Mouse (Mus musculus) megakaryocyte-erythroid progenitor cell, adult 5 weeks (primary cell): ENCODE measurements around the gene Apeh. TPM values are rescaled to one million over a fixed set of nuclear protein-coding genes. Genes with fewer than 3 reads are reported as not detected.

Experiments
- polyA plus RNA-seq: library from polyadenylated mRNA; stranded (reverse); fragments of >175 nt; gene quantifications from 2 replicates; pipeline ENCODE4 v1.2.3, GENCODE M21; 2012

The Apeh gene
- polyA plus RNA-seq: 48.2 and 48.5 TPM in 2 replicates

GRCm38 (mm10) chr9:108094184-108094941, at the start of gene Apeh:
Gene Apeh (minus strand): TSS chr9:108094606.

GRCm38 (mm10) chr9:108082988-108083431, 11.4 kb downstream of the Apeh start, which contains the start of gene Rnf123:
Gene Rnf123 (minus strand): TSS chr9:108083346.

GRCm38 (mm10) chr9:108080168-108080567, 14.2 kb downstream of the Apeh start, which contains the start of gene Mst1:
Gene Mst1 (plus strand): TSS chr9:108080436.

GRCm38 (mm10) chr9:108052885-108053664, 41.3 kb downstream of the Apeh start, which contains the start of gene Amigo3:
Gene Amigo3 (plus strand): TSS chr9:108053159.

DNA sequence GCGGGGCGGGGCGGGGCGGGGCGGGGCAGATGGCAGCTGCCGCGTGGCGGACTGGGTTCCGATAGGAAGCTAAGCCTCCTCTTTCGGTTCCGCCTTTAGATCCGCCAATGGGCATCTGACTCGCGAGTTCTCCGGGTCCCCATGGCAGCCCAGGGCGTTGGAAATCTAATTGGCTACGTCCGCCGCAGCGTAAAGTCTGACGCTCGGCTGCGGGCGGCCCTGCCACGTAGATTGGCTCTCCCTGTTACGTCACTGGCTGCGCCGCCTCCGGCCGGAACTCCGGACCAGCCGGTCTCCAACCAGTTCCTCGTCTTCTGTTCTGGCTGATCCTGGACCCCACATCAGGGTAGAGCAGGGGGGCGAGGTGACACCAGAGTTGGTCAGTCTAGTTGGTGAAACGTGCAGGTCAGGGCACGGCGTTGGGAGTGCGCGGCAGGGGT, 45.4 kb downstream of the Apeh start, which contains the start of gene Gmppb:
TSS of gene Gmppb (plus strand) at position 227 of the 440 bp plus-strand sequence.

Other genes starting within 250 kb of the Apeh start
- gene Rbm6, start 221.4 kb downstream of the Apeh start, polyA plus RNA-seq: 21.8 and 30.9 TPM in 2 replicates
- gene Mon1a, start 206.5 kb downstream of the Apeh start, polyA plus RNA-seq: 22.6 and 23.1 TPM in 2 replicates
- gene Mst1r, start 187.7 kb downstream of the Apeh start, polyA plus RNA-seq: 0.18 and 0.50 TPM in 2 replicates
- gene Actl11, start 166.1 kb downstream of the Apeh start, polyA plus RNA-seq: not detected in 2 replicates
- gene Camkv, start 158.9 kb downstream of the Apeh start, polyA plus RNA-seq: 0.26 and 0.68 TPM in 2 replicates
- 2.5 and 4.6 TPM in 2 replicates for gene Traip, start 144.5 kb downstream of the Apeh start, polyA plus RNA-seq
- 30.7 and 41.6 TPM in 2 replicates for gene Uba7, start 119.1 kb downstream of the Apeh start, polyA plus RNA-seq
- gene Gm20661, start 111.5 kb downstream of the Apeh start, polyA plus RNA-seq: 0.25 and 0.33 TPM in 2 replicates
- gene Inka1, start 108.7 kb downstream of the Apeh start, polyA plus RNA-seq: 69.0 and 83.7 TPM in 2 replicates
- gene Cdhr4, start 102.1 kb downstream of the Apeh start, polyA plus RNA-seq: 0.28 and 1.4 TPM in 2 replicates
- 0.04 and 0.06 TPM in 2 replicates for gene Gm20662, start 98.3 kb downstream of the Apeh start, polyA plus RNA-seq
- 55.9 and 63.3 TPM in 2 replicates for gene Ip6k1, start 92.1 kb downstream of the Apeh start, polyA plus RNA-seq
- gene Gmppb, start 45.4 kb downstream of the Apeh start, polyA plus RNA-seq: 14.6 and 19.6 TPM in 2 replicates
- gene Amigo3, start 41.4 kb downstream of the Apeh start, polyA plus RNA-seq: 2.5 TPM in 2 replicates
- 0.28 TPM in 1 of 2 replicates, not detected in the other for gene Mst1, start 14.2 kb downstream of the Apeh start, polyA plus RNA-seq
- gene Rnf123, start 11.3 kb downstream of the Apeh start, polyA plus RNA-seq: 100 and 113 TPM in 2 replicates
- 9.8 and 12.3 TPM in 2 replicates for gene Bsn, start 95.8 kb upstream of the Apeh start, polyA plus RNA-seq
- 12.5 and 12.7 TPM in 2 replicates for gene Dag1, start 169.4 kb upstream of the Apeh start, polyA plus RNA-seq
- 0.28 and 0.59 TPM in 2 replicates for gene Nicn1, start 195.8 kb upstream of the Apeh start, polyA plus RNA-seq
- gene Amt, start 202.2 kb upstream of the Apeh start, polyA plus RNA-seq: 0.04 and 0.23 TPM in 2 replicates
- gene Rhoa, start 211.5 kb upstream of the Apeh start, polyA plus RNA-seq: 110 and 123 TPM in 2 replicates
- gene Tcta, start 211.6 kb upstream of the Apeh start, polyA plus RNA-seq: 1.8 and 2.2 TPM in 2 replicates
- 608 and 718 TPM in 2 replicates for gene Gpx1, start 244.3 kb upstream of the Apeh start, polyA plus RNA-seq